Mouse (Mus musculus) adrenal gland, adult 18-20 months (tissue): ENCODE measurements around the gene Edf1. TPM values are rescaled to one million over a fixed set of nuclear protein-coding genes. Genes with fewer than 3 reads are reported as not detected.

ENCODE experiments used
- total RNA-seq, 2 experiments: library from RNA; stranded (reverse); gene quantifications; 1 replicate in 1 of 2; 2 replicates in 1 of 2; pipeline ENCODE4 v1.2.3; 2021

The Edf1 gene
- total RNA-seq, 2 experiments from 2014 or later: 302 to 308 TPM

Other genes with a start within 250 kb of the Edf1 start
- 10 to 100 TPM; 10.0 to 10.5 TPM for gene Grin1, start 238.7 kb upstream of the Edf1 start, total RNA-seq
- 10 to 100 TPM; 59.0 to 63.2 TPM for gene Man1b1, start 225.5 kb upstream of the Edf1 start, total RNA-seq
- gene Dpp7, start 201.5 kb upstream of the Edf1 start, total RNA-seq: 10 to 100 TPM; 32.3 to 42.0 TPM
- gene Uap1l1, start 192.2 kb upstream of the Edf1 start, total RNA-seq: 10 to 100 TPM; 18.8 to 20.9 TPM
- gene Sapcd2, start 185.5 kb upstream of the Edf1 start, total RNA-seq: not detected
- 1 to 10 TPM; 3.2 to 8.3 TPM for gene Entpd2, start 162.0 kb upstream of the Edf1 start, total RNA-seq
- 100 to 1,000 TPM; 125 to 161 TPM for gene Npdc1, start 158.5 kb upstream of the Edf1 start, total RNA-seq
- gene Fut7, start 134.6 kb upstream of the Edf1 start, total RNA-seq: under 1 TPM; 0.13 to 0.35 TPM
- 10 to 100 TPM; 36.9 to 48.5 TPM for gene Abca2, start 129.1 kb upstream of the Edf1 start, total RNA-seq
- 1 to 10 TPM in 1 of 2 experiments, under 1 TPM in 1; 0.53 to 1.1 TPM for gene Clic3, start 101.0 kb upstream of the Edf1 start, total RNA-seq
- gene Paxx, start 96.8 kb upstream of the Edf1 start, total RNA-seq: 10 to 100 TPM; 38.6 to 54.5 TPM
- 1 to 10 TPM; 1.1 to 3.1 TPM for gene Ptgds, start 87.8 kb upstream of the Edf1 start, total RNA-seq
- gene Lcn12, start 63.9 kb upstream of the Edf1 start, total RNA-seq: not detected
- 10 to 100 TPM; 92.1 to 94.5 TPM for gene Fbxw5, start 57.1 kb upstream of the Edf1 start, total RNA-seq
- gene C8g, start 56.1 kb upstream of the Edf1 start, total RNA-seq: 1 to 10 TPM; 2.2 to 3.5 TPM
- 10 to 100 TPM; 32.5 to 32.6 TPM for gene Traf2, start 10.9 kb upstream of the Edf1 start, total RNA-seq
- gene Mamdc4, start 17.0 kb downstream of the Edf1 start, total RNA-seq: 1 to 10 TPM; 3.4 to 4.4 TPM
- gene Phpt1, start 17.4 kb downstream of the Edf1 start, total RNA-seq: 10 to 100 TPM; 49.4 to 69.5 TPM
- gene Ajm1, start 23.9 kb downstream of the Edf1 start, total RNA-seq: 1 to 10 TPM; 1.5 to 1.7 TPM
- 10 to 100 TPM; 82.3 to 97.5 TPM for gene Rabl6, start 50.7 kb downstream of the Edf1 start, total RNA-seq
- gene Ccdc183, start 59.8 kb downstream of the Edf1 start, total RNA-seq: not detected
- gene Tmem141, start 64.2 kb downstream of the Edf1 start, total RNA-seq: 10 to 100 TPM; 14.6 to 38.7 TPM
- 10 to 100 TPM in 1 of 2 experiments, 1 to 10 TPM in 1; 5.3 to 12.3 TPM for gene Fcna, start 70.2 kb downstream of the Edf1 start, total RNA-seq
- gene Lcn8, start 95.3 kb downstream of the Edf1 start, total RNA-seq: not detected
- not detected for gene Lcn5, start 100.1 kb downstream of the Edf1 start, total RNA-seq
- gene Lcn6, start 118.9 kb downstream of the Edf1 start, total RNA-seq: not detected
- gene Lcn10, start 124.9 kb downstream of the Edf1 start, total RNA-seq: not detected
- 10 to 100 TPM in 1 of 2 experiments, not detected in 1; 67.0 TPM for gene Obp2a, start 142.2 kb downstream of the Edf1 start, total RNA-seq
- gene Bmyc, start 148.9 kb downstream of the Edf1 start, total RNA-seq: 10 to 100 TPM; 36.0 to 42.9 TPM
- not detected for gene Obp2b, start 179.2 kb downstream of the Edf1 start, total RNA-seq
- not detected for gene Lcn3, start 207.7 kb downstream of the Edf1 start, total RNA-seq
- gene Lcn11, start 219.2 kb downstream of the Edf1 start, total RNA-seq: not detected
- not detected for gene Gm13539, start 224.4 kb downstream of the Edf1 start, total RNA-seq